Mouse (Mus musculus): ENCODE measurements around the gene Cers5.
A peak's percentile ranks its signal among the peaks of the same experiment; 100 is the strongest.

Gene Cers5

DNA sequence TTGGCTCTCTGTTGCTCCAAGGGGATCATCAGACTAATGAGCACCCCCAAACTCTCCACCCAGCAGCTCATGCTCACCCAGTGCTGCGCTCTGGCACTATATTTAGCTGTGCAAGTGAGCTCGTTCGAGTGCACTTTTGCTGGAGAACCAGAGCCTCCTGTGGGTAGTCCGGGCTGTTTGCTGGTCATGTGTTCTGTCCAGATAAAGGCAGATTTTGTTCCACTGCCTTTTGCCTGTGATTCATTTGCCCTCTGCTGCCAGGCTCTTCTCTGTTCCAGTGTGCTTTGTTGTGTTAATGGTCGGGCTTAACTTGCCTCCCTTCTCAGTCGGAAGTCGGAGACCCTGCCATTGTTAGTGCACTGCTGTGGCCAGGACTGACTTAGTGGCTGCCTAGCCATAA is 67.8 kb downstream of the Cers5 start:
- peak in 1 of 2 experiments; percentile 30 for DNase-seq

DNA sequence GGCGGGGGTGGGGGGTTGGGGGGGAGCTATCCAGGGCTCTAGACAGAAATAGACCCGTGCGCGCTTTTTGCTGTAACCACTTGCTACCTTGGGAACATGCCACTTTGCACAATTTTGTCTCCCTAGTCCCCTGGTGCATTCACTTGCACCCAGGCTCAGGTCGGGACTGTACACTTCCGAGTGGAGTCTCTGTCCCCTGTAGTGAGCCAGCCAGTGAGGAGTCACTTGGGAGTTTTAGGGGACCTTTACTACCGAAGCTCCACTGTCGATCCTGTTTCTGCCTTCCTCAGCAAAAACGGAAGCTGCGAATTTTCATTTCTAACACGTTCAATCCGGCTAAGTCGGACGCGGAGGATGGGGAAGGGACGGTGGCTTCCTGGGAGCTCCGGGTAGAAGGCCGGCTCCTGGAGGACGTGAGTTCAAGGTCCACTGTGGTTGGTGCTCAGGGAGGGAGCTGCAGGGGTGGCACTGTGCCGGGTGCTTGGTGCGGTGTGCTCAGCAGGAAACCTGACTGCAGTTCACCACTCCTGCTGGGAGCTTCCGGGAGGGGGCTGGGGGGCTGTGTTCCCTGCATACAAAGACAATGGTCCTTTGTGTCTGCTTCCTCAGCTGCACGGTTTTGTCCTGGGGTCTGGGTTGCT is 68.5 kb downstream of the Cers5 start:
- peak; percentile 30 to 56 for DNase-seq

DNA sequence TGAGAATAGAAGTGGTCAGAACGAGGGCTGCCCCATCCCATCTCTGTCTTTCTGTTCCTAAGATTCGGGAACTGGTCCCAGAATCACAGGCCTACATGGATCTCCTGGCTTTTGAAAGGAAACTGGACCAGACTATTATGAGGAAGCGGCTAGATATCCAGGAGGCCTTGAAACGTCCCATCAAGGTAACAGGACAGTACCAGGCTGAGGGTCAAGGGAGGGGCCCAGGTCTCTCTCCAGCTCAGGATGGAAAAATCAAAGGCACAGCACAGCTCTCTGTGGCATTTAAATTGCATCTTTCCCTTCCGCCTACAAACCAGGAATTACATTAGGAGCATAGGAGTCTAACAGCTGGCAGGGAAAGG is 69.0 kb downstream of the Cers5 start:
- no peak for DNase-seq

DNA sequence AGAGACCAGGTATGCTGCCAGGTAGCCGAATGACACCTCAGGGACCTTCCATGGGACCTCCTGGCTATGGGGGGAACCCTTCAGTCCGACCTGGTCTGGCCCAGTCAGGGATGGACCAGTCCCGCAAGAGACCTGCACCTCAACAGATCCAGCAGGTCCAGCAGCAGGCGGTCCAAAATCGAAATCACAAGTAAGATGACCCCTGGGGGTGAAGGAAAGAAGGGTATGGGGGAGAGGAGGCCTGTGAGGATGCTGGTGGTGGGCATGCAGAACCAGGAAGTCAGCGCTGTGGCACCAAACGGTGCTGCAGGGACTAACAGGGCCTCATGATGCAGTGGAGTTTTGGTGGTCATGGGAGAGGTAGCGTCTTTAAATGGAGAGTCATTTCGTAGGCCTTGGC is 69.6 kb downstream of the Cers5 start:
- peak in 1 of 2 experiments; percentile 30 for DNase-seq

DNA sequence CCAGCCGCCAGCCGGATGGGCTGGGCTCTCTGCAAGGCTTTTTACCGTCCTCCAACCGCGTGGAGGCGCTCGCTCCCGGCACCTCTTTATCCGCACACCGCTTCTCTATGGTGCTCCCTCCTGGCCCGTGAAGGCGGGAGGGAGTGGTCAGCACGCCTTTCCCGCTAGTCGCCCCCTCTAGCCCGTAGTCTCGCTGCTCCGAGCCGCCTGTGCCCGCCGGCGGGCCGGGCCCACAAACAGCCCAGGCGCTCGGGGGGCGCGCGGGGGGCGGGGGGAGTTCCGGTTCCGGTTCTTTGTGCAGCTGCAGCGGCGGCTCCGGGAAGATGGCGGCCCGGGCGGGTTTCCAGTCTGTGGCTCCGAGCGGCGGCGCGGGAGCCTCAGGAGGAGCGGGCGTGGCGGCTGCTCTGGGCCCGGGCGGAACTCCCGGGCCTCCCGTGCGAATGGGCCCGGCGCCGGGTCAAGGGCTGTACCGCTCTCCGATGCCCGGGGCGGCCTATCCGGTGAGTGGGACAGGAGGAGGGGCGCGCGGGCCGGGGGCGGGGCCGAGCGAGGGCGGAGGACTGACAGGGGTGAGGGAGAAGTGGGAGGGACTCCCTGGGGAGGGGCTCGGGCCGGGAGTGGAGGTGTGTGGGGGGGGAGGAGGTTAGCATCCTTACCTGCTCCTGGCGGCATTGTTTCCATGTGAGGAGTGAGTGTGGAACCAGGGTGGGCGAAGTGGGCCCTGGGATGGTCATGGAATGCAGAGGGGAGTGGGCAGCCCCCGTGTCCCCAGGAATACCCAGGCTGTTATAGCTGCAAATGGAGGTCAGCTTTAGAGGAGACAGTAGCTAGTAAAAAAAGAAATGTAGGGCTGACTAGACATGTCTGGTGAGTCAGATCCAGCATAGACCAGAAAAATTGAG is 70.4 kb downstream of the Cers5 start, which contains the start of gene Smarcd1:
Gene Smarcd1, plus strand, starts transcription at position 131 of the 902 bp plus-strand sequence.
- DNase-seq = peak; percentile 98

DNA sequence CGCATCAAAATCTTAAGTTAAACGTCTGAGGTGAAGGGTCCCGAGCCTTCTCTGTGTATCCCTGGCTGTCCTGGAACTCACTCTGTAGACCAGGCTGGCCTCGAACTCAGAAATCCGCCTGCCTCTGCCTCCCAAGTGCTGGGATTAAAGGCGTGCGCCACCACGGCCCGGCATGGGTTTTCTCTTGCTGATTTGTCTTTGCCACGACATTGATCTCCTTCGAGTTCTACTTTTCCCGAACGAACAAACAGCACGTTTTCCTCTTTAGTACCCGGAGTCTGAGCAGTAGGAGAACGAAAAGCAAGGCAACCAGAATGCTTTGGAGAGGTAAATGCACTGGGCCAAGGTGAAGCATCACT is 71.1 kb downstream of the Cers5 start:
- peak in 1 of 2 experiments; percentile 49 for DNase-seq

DNA sequence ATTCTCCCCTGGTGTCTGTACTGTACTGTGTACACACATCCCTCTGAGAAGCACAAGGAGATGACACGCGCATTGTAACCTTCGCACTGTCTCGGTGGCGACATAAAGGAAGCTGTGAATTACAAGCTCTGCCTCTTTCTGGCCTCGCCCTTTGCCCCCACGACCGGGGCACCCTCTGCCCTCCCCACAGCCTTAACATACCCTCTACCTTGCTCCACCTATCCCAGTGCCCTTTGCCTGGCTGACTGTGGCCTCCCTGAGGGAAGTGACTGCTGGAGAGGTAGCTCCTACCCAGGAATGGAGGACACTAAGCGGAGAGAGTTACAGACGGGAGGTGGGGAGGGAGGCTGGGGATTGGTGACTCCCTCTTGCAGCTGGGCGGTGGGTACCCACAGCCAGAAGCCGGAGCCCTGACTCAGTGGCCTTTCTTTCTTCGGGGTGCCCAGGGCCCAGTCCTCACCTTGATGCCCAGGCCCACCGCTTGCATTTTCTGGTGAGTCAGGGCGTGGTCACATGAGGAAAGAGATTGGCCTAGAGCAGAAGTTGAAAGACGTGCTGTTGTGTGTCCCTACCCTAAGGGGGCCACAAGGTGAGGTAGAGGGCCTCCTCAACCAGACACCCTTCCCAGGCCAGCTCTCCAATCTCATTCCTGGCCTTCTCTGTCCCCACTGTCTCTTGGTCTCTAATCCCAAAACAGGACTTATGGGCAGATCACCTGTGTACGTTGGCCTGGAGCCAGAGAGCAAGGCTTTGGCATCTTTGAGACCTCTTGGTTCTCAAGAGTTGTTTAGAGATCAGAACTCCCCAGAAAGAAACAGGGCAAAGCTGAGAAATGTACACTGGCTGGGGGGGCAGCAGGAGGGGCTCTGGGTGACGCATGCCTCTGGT is 72.2 kb downstream of the Cers5 start:
- DNase-seq = peak; percentile 20 to 55

DNA sequence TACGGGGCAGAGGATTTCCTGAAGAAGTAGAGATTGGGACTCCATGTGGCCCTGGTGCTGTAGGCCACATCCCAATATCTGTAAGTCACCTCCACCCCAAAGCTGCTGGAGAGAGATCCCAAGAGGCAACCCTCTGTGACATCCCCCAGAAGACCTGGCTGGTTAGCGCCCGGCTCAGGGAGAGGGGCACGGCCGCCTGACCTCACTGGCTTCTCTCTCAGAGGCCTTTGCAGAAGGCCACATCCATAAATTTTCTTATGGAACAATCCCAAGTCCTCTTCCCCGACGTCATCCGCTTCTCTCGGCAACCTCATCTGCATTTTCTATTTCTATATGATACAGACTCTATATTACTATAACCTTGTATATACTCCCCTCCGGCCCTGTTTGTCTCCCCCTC is 73.0 kb downstream of the Cers5 start:
- peak in 1 of 2 experiments; percentile 10 for DNase-seq

DNA sequence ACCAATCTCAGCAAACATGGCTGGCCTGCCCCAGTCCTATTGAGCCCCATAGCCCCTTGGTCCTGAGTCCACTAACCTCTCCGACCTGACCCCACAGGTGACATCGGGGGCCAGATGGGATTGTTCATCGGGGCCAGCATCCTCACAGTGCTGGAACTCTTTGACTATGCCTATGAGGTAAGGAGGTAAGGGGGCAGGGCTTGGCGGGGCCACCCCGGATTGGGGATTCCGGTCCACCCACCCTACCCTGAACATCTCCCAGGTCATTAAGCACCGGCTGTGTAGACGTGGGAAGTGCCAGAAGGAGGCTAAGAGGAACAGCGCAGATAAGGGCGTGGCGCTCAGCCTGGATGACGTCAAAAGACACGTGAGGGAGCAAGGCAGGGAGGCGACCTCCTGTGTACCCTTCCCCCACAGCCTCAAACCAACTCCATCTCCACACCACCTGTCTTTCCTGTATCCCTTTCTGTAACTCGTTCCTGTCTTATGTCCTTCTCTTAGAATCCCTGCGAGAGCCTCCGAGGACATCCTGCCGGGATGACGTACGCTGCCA is 74.1 kb downstream of the Cers5 start:
- DNase-seq = peak; percentile 26 to 43

DNA sequence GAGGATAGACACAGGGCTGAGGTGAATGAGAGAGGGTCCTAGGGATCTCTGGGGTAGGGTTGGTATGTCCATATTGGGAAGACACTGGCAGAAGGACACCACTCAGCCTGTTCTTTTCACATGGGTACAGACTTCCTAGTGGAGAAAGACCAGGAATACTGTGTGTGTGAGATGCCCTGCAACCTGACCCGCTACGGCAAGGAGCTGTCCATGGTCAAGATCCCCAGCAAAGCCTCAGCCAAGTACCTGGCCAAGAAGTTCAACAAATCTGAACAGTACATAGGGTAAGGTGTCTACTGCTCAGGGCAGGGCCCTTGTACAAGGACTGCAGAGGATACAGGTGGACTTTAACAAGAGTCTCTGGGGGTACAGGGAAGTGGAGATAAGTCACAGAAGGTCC is 75.4 kb downstream of the Cers5 start:
- no peak for DNase-seq

DNA sequence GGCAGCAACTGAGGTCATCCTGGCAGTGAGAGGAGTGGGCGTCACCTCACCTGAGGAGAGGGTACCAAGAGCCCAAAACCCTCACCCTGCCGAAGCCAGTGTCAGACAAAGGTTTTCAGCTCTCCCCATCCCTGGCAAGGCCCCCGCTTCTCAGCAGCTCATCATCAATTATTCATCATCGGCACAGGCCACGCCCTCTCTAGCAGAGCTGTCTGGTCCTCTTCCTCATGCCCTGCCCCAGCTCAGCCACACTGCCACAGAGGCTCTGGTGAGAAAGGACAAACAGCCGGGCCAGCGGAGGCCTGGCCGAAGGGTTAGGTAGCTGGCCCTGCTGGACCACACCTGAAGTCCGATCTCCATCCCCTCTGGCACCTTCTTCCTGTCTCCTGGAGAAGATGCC is 80.7 kb downstream of the Cers5 start:
- DNase-seq = peak in 1 of 2 experiments; percentile 28

DNA sequence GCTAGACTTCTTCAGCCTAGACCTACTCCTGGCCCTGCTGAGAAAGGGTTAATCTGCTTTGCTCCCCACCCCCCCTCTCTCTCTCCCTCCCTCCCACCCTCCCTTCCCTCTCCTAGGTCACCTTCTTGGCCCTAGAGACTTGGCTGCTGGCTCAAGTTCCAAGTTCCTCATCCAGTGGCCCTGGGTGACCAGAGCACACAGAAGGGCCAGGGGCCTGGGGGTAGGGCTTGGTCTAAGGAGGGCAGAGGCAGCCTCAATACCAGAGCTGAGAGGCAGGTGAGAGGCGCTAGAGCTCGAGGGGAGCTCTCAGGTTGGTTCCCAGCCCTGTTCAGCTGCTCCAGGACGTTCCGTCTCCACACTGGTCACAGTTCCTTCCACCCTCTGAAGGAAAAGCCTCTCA is 81.8 kb downstream of the Cers5 start:
- no peak for DNase-seq

DNA sequence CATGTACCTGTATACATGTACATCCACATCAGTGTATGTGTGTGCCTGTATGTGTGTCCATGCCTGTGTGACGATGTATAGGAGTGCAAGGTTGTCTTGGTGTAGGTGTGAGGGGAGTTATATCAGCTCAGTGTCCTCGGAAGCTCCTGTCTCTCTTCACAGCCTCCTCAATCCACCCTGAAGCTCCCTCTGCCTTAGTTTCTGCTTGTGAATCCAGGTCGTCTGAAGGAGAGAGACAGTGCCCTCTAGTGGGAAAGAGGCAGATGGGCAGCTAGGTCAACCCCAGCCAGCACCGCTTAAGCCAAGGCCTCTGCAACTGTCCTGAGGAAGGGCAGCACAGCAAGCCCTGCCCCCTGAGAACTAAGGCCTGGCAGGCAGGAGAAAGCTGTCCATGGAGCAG is 84.0 kb downstream of the Cers5 start:
- peak; percentile 77 to 81 for DNase-seq
